Mouse (Mus musculus): ENCODE results near the gene Fbp2.

GRCm38 (mm10) chr13:62857941-62858915 is at the start of gene Fbp2:
- no peak for TF ChIP-seq CTCF (IDR thresholded peaks at IDR 0.05; ENCODE audit: insufficient read depth, low read length)
- no peak for TF ChIP-seq POLR2A (IDR thresholded peaks at IDR 0.05; ENCODE audit: borderline replicate concordance, extremely low read depth, low read depth, low read length)
